Mouse (Mus musculus) cortical plate, adult 2 months (tissue): Measurements from ENCODE around the gene Traf4.

Experiments
- CTCF ChIP-seq: fragments of 200-500 bp; IDR thresholded peaks from 2 replicates; pipeline ENCODE4 v1.5.1; 2011; ENCODE audit warnings: mild to moderate bottlenecking, control low read depth, low read length; ENCODE audit not compliant: insufficient read depth; ENCODE audit errors: extremely low read depth
- POLR2A ChIP-seq: fragments of 200-500 bp; IDR thresholded peaks from 2 replicates; pipeline ENCODE4 v1.6.1; 2011; ENCODE audit warnings: mild to moderate bottlenecking, low read length, control low read depth; ENCODE audit not compliant: insufficient read depth; ENCODE audit errors: extremely low read depth

GRCm38 (mm10) chr11:78126739-78127138 lies 38.6 kb downstream of the Traf4 start:
- TF ChIP-seq POLR2A (no peak), CTCF (no peak)
